Mouse (Mus musculus) spleen, embryonic (tissue): ENCODE results near the gene Foxk1.

Experiments used
- CTCF ChIA-PET: fragments of 350-600 bp; sonication (Branson Sonifier 250); formaldehyde crosslinking; loops from one replicate; lab custom pipeline; 2022; lab: Charles Lee

Foxk1 gene

GRCm38 (mm10) chr5:142441332-142442044 lies 40.2 kb downstream of the Foxk1 start:
- CTCF ChIA-PET = interaction anchor here (0.6 to 0.7 kb wide), 2 partner anchors 13 to 34 kb away, joined by 3 to 5 read pairs; no protein-coding TSS in a partner anchor

DNA sequence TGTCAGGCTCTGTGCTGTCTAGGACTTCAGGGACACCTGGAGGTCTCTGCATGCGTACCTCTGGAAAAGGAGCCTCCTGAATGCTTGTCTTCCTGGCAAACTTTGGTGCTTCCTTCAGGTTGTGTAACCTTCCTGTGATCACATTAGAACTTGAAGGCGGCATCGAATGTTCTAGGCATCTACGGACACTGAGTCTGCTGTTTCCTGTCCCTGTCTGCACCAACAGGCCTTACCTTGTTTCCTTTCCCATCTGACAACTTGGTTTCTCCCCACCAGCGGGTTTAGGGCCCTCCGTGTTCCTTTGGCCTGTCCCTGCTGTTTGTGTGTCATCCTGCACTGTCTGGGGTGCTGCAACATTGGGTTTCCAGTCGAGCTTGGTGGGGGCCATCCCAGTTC lies 40.7 kb downstream of the Foxk1 start:
- CTCF ChIA-PET = no interaction called here

- CTCF ChIA-PET = interaction anchor here (0.6 kb wide), 1 partner anchor 32 kb away, joined by 3 read pairs; no protein-coding TSS in a partner anchor
Observed at GRCm38 (mm10) chr5:142443514-142443913, 42.2 kb downstream of the Foxk1 start.

- CTCF ChIA-PET = interaction anchor here (0.6 kb wide), 1 partner anchor 33 kb away, joined by 3 read pairs; no protein-coding TSS in a partner anchor
Observed at GRCm38 (mm10) chr5:142443994-142444393, 42.7 kb downstream of the Foxk1 start.

- CTCF ChIA-PET = no interaction called here
Observed at GRCm38 (mm10) chr5:142444791-142445531, 43.7 kb downstream of the Foxk1 start.

DNA sequence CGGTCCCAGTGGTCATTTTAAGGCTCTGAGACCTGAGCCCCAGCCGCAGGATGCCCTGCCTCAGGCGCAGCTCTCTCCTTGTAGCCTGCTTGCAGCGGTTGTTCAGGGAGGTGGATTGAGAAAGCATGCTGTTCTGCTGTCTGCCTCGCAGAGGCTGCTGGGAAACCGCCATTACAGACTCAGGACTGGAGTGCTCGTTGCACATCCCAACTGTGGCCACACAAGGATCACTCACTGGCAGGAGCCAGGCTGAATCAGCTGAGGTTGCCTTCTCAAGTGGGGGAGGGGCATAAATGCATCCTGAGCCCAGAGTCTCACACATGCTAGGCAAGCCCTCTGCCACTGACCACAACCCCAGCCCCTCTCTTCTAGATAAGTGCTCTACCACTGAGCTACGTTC lies 44.4 kb downstream of the Foxk1 start:
- CTCF ChIA-PET = interaction anchor here (0.7 kb wide), 1 partner anchor 117 kb away, joined by 3 read pairs; no protein-coding TSS in a partner anchor

GRCm38 (mm10) chr5:142448076-142448475 lies 46.8 kb downstream of the Foxk1 start:
- CTCF ChIA-PET = no interaction called here

DNA sequence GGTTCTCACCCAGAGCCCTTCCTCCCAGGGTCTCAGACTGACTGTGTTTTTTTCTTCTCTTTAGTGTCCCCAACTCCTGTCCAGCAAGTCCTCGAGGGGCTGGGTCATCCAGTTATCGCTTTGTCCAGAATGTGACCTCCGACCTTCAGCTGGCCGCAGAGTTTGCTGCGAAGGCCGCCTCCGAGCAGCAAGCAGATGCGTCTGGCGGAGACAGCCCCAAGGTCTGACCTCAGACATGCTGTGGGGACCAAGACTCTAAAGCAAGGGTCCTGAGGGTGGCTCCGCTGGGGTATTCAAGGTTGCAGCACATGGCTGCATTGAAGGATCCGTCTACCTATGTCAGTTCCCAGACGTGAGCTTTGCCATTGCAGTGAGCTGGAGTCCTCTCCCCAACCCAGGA lies 47.3 kb downstream of the Foxk1 start:
- CTCF ChIA-PET = interaction anchor here (0.7 kb wide), 1 partner anchor 1492 kb away, joined by 6 read pairs; no protein-coding TSS in a partner anchor

- CTCF ChIA-PET = interaction anchor here (1.0 kb wide), 1 partner anchor 10 kb away, joined by 4 read pairs; no protein-coding TSS in a partner anchor
Observed at GRCm38 (mm10) chr5:142450846-142451245, 49.5 kb downstream of the Foxk1 start.

- CTCF ChIA-PET = no interaction called here
Observed at GRCm38 (mm10) chr5:142451759-142452158, 50.5 kb downstream of the Foxk1 start.

- CTCF ChIA-PET = interaction anchor here (0.6 kb wide), 1 partner anchor 13 kb away, joined by 3 read pairs; no protein-coding TSS in a partner anchor
Observed at GRCm38 (mm10) chr5:142453742-142454141, 52.4 kb downstream of the Foxk1 start.

GRCm38 (mm10) chr5:142456318-142456717 lies 55.0 kb downstream of the Foxk1 start:
- CTCF ChIA-PET = no interaction called here

DNA sequence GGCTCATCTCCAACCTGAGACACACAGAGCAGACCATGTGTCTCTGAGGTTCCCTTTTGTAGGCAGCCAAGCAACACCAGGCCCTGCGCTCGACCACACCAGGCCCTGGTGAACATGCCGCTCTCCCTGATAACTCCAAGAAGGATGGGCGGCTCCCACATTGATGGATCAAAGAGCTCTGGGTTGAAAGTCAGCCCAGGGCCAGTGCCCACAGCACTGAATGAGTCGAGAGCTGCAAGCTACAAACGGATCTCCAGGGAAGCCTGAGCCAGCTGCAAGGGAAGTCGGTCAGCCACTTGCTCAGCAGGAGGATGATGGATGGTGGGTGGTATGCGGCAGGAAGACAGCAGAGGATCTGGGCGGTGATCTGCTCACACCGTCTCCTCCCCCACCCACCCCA lies 56.0 kb downstream of the Foxk1 start:
- CTCF ChIA-PET = no interaction called here

GRCm38 (mm10) chr5:142458791-142459557 lies 57.7 kb downstream of the Foxk1 start:
- CTCF ChIA-PET = interaction anchor here (0.6 kb wide), 1 partner anchor 109 kb away, joined by 4 read pairs; no protein-coding TSS in a partner anchor

- CTCF ChIA-PET = no interaction called here
Observed at GRCm38 (mm10) chr5:142459834-142460233, 58.5 kb downstream of the Foxk1 start.

DNA sequence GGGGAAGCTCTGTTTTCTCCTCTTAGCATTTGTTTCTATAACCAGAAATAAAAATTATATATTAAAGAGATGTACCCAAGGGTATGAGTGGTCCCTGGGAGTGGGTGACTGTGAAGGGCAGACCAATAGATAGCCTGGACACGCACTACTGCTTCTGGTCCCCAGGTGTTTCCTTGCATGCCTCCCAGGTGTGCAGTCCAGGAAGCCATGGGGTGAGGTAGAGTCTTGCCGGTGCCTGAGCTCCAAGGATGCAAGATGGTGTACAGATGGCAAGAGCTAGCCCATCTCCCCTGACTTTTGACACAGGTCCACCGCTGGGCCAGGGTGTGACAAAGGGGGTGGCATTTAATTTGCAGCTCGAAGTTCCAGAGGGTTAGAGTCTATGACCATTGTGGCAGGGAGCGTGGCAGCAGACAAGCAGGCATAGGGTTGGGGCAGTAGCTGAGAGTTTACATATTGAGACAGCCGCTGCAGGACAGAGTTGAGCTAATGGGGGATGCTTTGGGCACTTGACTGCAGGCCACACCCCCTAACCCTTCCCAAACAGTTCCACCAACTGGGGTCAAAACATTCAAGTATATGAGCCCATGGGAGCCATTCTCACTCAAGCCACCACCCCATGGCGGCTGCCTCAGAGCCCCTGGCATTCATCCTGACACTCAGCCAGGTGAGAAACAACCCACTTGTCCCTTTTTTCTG lies 60.8 kb downstream of the Foxk1 start:
- CTCF ChIA-PET = interaction anchor here (0.6 to 1.3 kb wide), 2 partner anchors 11 to 103 kb away, joined by 3 to 4 read pairs; no protein-coding TSS in a partner anchor

- CTCF ChIA-PET = no interaction called here
Observed at GRCm38 (mm10) chr5:142462641-142462948, 61.3 kb downstream of the Foxk1 start.

DNA sequence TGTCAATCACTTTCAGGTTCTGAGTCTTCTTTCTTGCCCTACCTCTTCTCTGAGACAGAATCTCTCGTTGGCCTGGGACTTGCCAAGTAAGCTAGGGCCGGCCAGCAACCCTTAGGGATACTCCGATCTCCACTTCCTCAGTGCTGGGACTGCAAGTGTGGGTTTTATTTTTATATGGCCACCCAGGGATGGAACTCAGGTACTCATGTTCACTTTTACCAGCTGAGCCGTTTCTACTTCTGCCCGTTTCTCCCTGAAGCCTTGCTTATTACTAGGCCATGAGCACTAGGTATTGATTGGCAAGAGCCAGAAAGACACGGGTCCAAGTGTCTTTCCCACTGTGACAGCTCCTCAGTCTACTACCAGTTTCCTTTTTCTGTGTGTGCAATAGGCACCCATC lies 61.7 kb downstream of the Foxk1 start:
- CTCF ChIA-PET = no interaction called here

- CTCF ChIA-PET = no interaction called here
Observed at GRCm38 (mm10) chr5:142463461-142464454, 62.5 kb downstream of the Foxk1 start, which contains the start of gene Ap5z1. TSS of gene Ap5z1 (plus strand) at chr5:142463944.

DNA sequence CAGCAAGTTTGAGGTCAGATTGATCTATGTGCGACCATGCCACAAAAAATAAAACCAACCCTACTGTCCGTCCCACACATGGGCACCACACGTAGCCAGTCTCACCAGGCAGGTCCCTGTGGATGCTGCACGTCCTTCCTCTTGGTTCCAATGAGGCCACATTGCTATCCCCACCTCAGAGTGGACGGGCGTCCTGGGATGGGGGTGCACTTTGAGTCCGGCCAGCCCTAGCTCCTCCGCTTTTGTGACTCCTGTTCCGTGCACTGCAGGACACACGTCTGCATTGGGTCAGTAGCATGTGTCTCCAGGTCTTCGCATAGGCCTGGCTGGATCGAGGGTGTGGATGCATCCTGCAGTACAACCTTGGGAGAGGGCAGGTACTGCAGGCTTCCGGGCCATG lies 67.1 kb downstream of the Foxk1 start:
- CTCF ChIA-PET = no interaction called here
